9 mouse cellular contexts compared by ENCODE assay signal in the genomic region with DNA sequence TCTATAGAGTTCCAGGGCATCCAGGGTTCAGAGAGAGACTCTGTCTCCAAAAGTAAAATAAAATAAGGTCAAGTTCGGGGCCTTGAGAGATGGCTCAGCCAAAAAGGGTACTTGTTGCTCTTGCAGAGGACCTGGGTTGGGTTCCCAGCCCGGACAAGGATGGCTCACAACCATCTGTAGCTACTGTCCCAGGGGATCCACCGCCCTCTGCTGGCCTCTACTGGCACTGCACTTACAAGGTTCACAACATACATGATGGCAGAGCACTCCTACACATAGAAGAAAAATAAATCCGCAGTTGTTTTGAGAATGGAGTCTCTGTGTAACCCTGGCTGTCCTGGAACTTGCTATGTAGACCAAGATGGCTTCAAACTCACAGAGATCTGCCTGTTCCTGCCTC. TPM values are rescaled to one million over a fixed set of nuclear protein-coding genes. Genes with fewer than 3 reads are reported as not detected.
DNase-seq lines count a peak whose midpoint lies in the region; ATAC-seq and TF ChIP-seq lines count a peak whose summit lies in the region.
"Had no signal": no experiment of that assay in that cellular context is flagged by ENCODE, and none has a peak within 500 bp of the region (broad histone marks: within the 10 kb centered on the region; RNA-seq: fewer than 3 reads in every experiment).

No protein-coding gene starts in this region.

- no peak overlapping the region for H3K4me2 ChIP-seq in intestine, postnatal 0 days (replicated peaks; ENCODE audit: low read depth)
- no peak overlapping the region for H3K4me2 ChIP-seq in intestine, embryonic 16.5 days (ENCODE audit: low read depth, low read length)
- H3K4me2 ChIP-seq: limb, embryonic 15.5 days had no signal

- TF ChIP-seq CTCF in intestine, postnatal 0 days (IDR thresholded peaks at IDR 0.05; ENCODE audit: low read depth) = peak; percentile 64
- TF ChIP-seq CTCF in ES-Bruce4 (IDR thresholded peaks at IDR 0.05; ENCODE audit: low read depth, low read length) = peak; percentile 77
- peak; percentile 72 for TF ChIP-seq CTCF in bone marrow, adult 2 months (IDR thresholded peaks at IDR 0.05; ENCODE audit: control insufficient read depth, insufficient read depth, low read length)

- no peak for ATAC-seq in intestine, postnatal 0 days
- no peak for ATAC-seq in intestine, embryonic 16.5 days

- no peak overlapping the region for H3K4me3 ChIP-seq in intestine, postnatal 0 days (ENCODE audit: low read depth, low read length)
- no peak overlapping the region for H3K4me3 ChIP-seq in intestine, embryonic 16.5 days (ENCODE audit: low read length)
- no peak overlapping the region for H3K4me3 ChIP-seq in ES-Bruce4 (ENCODE audit: low read depth, low read length)
- H3K4me3 ChIP-seq in bone marrow, adult 2 months (replicated peaks; ENCODE audit: control insufficient read depth, low read depth, low read length) = no peak overlapping the region
- H3K4me3 ChIP-seq: erythroblast, embryonic 14.5 days; limb, embryonic 15.5 days had no signal

- H3K9me3 ChIP-seq in intestine, postnatal 0 days (ENCODE audit: control insufficient read depth) = no peaks in the 10 kb centered on the region
- H3K9me3 ChIP-seq in intestine, embryonic 16.5 days (ENCODE audit: control insufficient read depth, low read length) = no peaks in the 10 kb centered on the region
- H3K9me3 ChIP-seq in ES-Bruce4 (replicated peaks; ENCODE audit: control insufficient read depth, insufficient read depth, low read length, poor library complexity, severe bottlenecking) = no peaks in the 10 kb centered on the region
- H3K9me3 ChIP-seq: limb, embryonic 15.5 days had no signal

- H3K36me3 ChIP-seq in intestine, postnatal 0 days (ENCODE audit: control insufficient read depth, insufficient read depth) = peaks cover 14% of the 10 kb centered on the region; the same call in 1 of the 2 replicates
- no peaks in the 10 kb centered on the region for H3K36me3 ChIP-seq in intestine, embryonic 16.5 days (ENCODE audit: control insufficient read depth, insufficient read depth, low read length)
- H3K36me3 ChIP-seq in ES-Bruce4 (ENCODE audit: control insufficient read depth, insufficient read depth, low read length, poor library complexity, severe bottlenecking) = no peaks in the 10 kb centered on the region

- WGBS in intestine, postnatal 0 days = 77% methylated on average over 4 of the region's 4 CpGs
- WGBS in intestine, embryonic 16.5 days = 77% methylated on average over 4 of the region's 4 CpGs
- WGBS in bone marrow, adult 2 months = 75% methylated on average over 4 of the region's 4 CpGs

- DNase-seq in lung, postnatal 36 days = peak; percentile 66
- no peak for DNase-seq in layer of hippocampus, adult 18-20 months (ENCODE audit: low spot score in 2 of 2)
- no peak for DNase-seq in ovary, adult 18-20 months (ENCODE audit: low spot score)

- no peaks in the 10 kb centered on the region for H3K27me3 ChIP-seq in intestine, postnatal 0 days (replicated peaks; ENCODE audit: control insufficient read depth, insufficient read depth, low read length)
- no peaks in the 10 kb centered on the region for H3K27me3 ChIP-seq in intestine, embryonic 16.5 days (replicated peaks; ENCODE audit: control insufficient read depth, insufficient read depth, low read length)
- no peaks in the 10 kb centered on the region for H3K27me3 ChIP-seq in ES-Bruce4 (ENCODE audit: control insufficient read depth, insufficient read depth, low read length, poor library complexity, severe bottlenecking)
- H3K27me3 ChIP-seq: limb, embryonic 15.5 days had no signal

- no peak overlapping the region for H3K9ac ChIP-seq in intestine, postnatal 0 days (ENCODE audit: low read depth, low read length)
- H3K9ac ChIP-seq in intestine, embryonic 16.5 days (ENCODE audit: low read depth, low read length) = no peak overlapping the region
- no peak overlapping the region for H3K9ac ChIP-seq in ES-Bruce4 (ENCODE audit: low read depth, poor library complexity, severe bottlenecking)
- H3K9ac ChIP-seq: limb, embryonic 15.5 days had no signal

- H3K4me1 ChIP-seq in intestine, postnatal 0 days (replicated peaks; ENCODE audit: control insufficient read depth, insufficient read depth, low read length) = no peaks in the 10 kb centered on the region
- H3K4me1 ChIP-seq in intestine, embryonic 16.5 days (ENCODE audit: control insufficient read depth, insufficient read depth, low read length) = peaks cover 7% of the 10 kb centered on the region; the same call in 1 of the 2 replicates
- no peaks in the 10 kb centered on the region for H3K4me1 ChIP-seq in ES-Bruce4 (ENCODE audit: control insufficient read depth, insufficient read depth, low read length)
- no peaks in the 10 kb centered on the region for H3K4me1 ChIP-seq in bone marrow, adult 2 months (ENCODE audit: control insufficient read depth, insufficient read depth, low read length)

- TF ChIP-seq EP300 in ES-Bruce4 (IDR thresholded peaks at IDR 0.05; ENCODE audit: insufficient read depth, low read depth, low read length) = no peak

- no peak for TF ChIP-seq POLR2A in ES-Bruce4 (IDR thresholded peaks at IDR 0.05; ENCODE audit: insufficient read depth, low read length)
- no peak for TF ChIP-seq POLR2A in bone marrow, adult 2 months (IDR thresholded peaks at IDR 0.05; ENCODE audit: borderline replicate concordance, control insufficient read depth, low read depth, low read length)

- no peak overlapping the region for H3K27ac ChIP-seq in intestine, postnatal 0 days (ENCODE audit: low read depth, low read length)
- H3K27ac ChIP-seq in intestine, embryonic 16.5 days (ENCODE audit: low read length) = no peak overlapping the region
- no peak overlapping the region for H3K27ac ChIP-seq in ES-Bruce4 (ENCODE audit: insufficient read depth, low read length)
- no peak overlapping the region for H3K27ac ChIP-seq in bone marrow, adult 2 months (ENCODE audit: control insufficient read depth, insufficient read depth, low read depth, low read length, poor library complexity)
- H3K27ac ChIP-seq: limb, embryonic 15.5 days had no signal

RNA-seq across cellular contexts. Expression of a gene that starts 2.9 kb away (rescaled TPM):
- 22.3 and 23.1 TPM in 2 replicates for polyA plus RNA-seq in intestine, postnatal 0 days (2015; fragmentation: Nextera tagmentation; extraction: Ambion mirVana)
- 37.1 and 37.2 TPM in 2 replicates for polyA plus RNA-seq in intestine, embryonic 16.5 days (2015; fragmentation: Nextera tagmentation; extraction: Ambion mirVana)
- polyA plus RNA-seq in ES-Bruce4 (2011; ENCODE audit: insufficient read depth, insufficient read length, low read depth, missing spikeins) = 22.0 and 28.7 TPM in 2 replicates
- 7.4 and 13.3 TPM in 2 replicates for polyA plus RNA-seq in bone marrow, adult 2 months (2011; ENCODE audit: insufficient read depth, insufficient read length, low replicate concordance, missing spikeins)
- 10 to 100 TPM; 46.2 to 46.9 TPM for total RNA-seq in layer of hippocampus, adult 18-20 months (2021)

RNA-seq across cellular contexts. Expression of a gene that starts 3.1 kb away (rescaled TPM):
- 0.13 and 0.27 TPM in 2 replicates for polyA plus RNA-seq in intestine, postnatal 0 days (2015; fragmentation: Nextera tagmentation; extraction: Ambion mirVana)
- polyA plus RNA-seq in intestine, embryonic 16.5 days (2015; fragmentation: Nextera tagmentation; extraction: Ambion mirVana) = 0.60 and 0.72 TPM in 2 replicates
- polyA plus RNA-seq in ES-Bruce4 (2011; ENCODE audit: insufficient read depth, insufficient read length, low read depth, missing spikeins) = 3.2 and 3.4 TPM in 2 replicates
- polyA plus RNA-seq in bone marrow, adult 2 months (2011; ENCODE audit: insufficient read depth, insufficient read length, low replicate concordance, missing spikeins) = 2.7 and 8.5 TPM in 2 replicates
- total RNA-seq in layer of hippocampus, adult 18-20 months (2021) = 1 to 10 TPM; 8.3 to 9.4 TPM
- polyA plus RNA-seq: erythroblast, embryonic 14.5 days had no signal

RNA-seq across cellular contexts. Expression of a gene that starts 8.8 kb away (rescaled TPM):
- polyA plus RNA-seq in intestine, postnatal 0 days (2015; fragmentation: Nextera tagmentation; extraction: Ambion mirVana) = 207 and 211 TPM in 2 replicates
- polyA plus RNA-seq in intestine, embryonic 16.5 days (2015; fragmentation: Nextera tagmentation; extraction: Ambion mirVana) = 248 and 288 TPM in 2 replicates
- 131 and 145 TPM in 2 replicates for polyA plus RNA-seq in ES-Bruce4 (2011; ENCODE audit: insufficient read depth, insufficient read length, low read depth, missing spikeins)
- polyA plus RNA-seq in bone marrow, adult 2 months (2011; ENCODE audit: insufficient read depth, insufficient read length, low replicate concordance, missing spikeins) = 96.4 and 126 TPM in 2 replicates
- total RNA-seq in layer of hippocampus, adult 18-20 months (2021) = 10 to 100 TPM; 96.4 to 98.2 TPM

RNA-seq across cellular contexts. Expression of a gene that starts 25.9 kb away (rescaled TPM):
- polyA plus RNA-seq in intestine, postnatal 0 days (2015; fragmentation: Nextera tagmentation; extraction: Ambion mirVana) = 9.4 and 9.7 TPM in 2 replicates
- polyA plus RNA-seq in intestine, embryonic 16.5 days (2015; fragmentation: Nextera tagmentation; extraction: Ambion mirVana) = 14.1 and 17.0 TPM in 2 replicates
- 20.7 and 20.9 TPM in 2 replicates for polyA plus RNA-seq in ES-Bruce4 (2011; ENCODE audit: insufficient read depth, insufficient read length, low read depth, missing spikeins)
- 15.3 and 20.4 TPM in 2 replicates for polyA plus RNA-seq in bone marrow, adult 2 months (2011; ENCODE audit: insufficient read depth, insufficient read length, low replicate concordance, missing spikeins)
- 10 to 100 TPM; 49.4 TPM for total RNA-seq in layer of hippocampus, adult 18-20 months (2021)

RNA-seq across cellular contexts. Expression of a gene that starts 28.8 kb away (rescaled TPM):
- 15.0 and 15.3 TPM in 2 replicates for polyA plus RNA-seq in intestine, postnatal 0 days (2015; fragmentation: Nextera tagmentation; extraction: Ambion mirVana)
- 24.5 and 25.3 TPM in 2 replicates for polyA plus RNA-seq in intestine, embryonic 16.5 days (2015; fragmentation: Nextera tagmentation; extraction: Ambion mirVana)
- polyA plus RNA-seq in ES-Bruce4 (2011; ENCODE audit: insufficient read depth, insufficient read length, low read depth, missing spikeins) = 32.4 and 38.3 TPM in 2 replicates
- 46.1 and 53.9 TPM in 2 replicates for polyA plus RNA-seq in bone marrow, adult 2 months (2011; ENCODE audit: insufficient read depth, insufficient read length, low replicate concordance, missing spikeins)
- 10 to 100 TPM; 51.7 to 56.9 TPM for total RNA-seq in layer of hippocampus, adult 18-20 months (2021)
